Mouse (Mus musculus) lung, embryonic 14.5 days (tissue): Measurements from ENCODE around the gene Rbl1. TPM values are rescaled to one million over a fixed set of nuclear protein-coding genes. Genes with fewer than 3 reads are reported as not detected.
A peak's percentile ranks its signal among the peaks of the same experiment; 100 is the strongest.

Experiments used
- ATAC-seq: fragments of 200-750 bp; cut with Nextera tagmentation; 2 replicates; pipeline ENCODE4 v1.8.0; 2017; ENCODE audit warnings: mild to moderate bottlenecking, moderate TSS enrichment, moderate library complexity; ENCODE audit not compliant: insufficient read depth
- DNase-seq: peaks from one replicate; pipeline ENCODE4 v3.0.0-alpha.2; 2015
- H3K27ac ChIP-seq: fragments of 300-500 bp; sonication (generic); 2 replicates; pipeline ENCODE4 v1.5.1; 2014; ENCODE audit warnings: low read depth, mild to moderate bottlenecking, moderate library complexity
- H3K27me3 ChIP-seq: fragments of 300-500 bp; sonication (generic); 2 replicates; pipeline ENCODE4 v1.6.1; 2014; ENCODE audit warnings: low read length, control low read depth; ENCODE audit not compliant: insufficient read depth
- H3K36me3 ChIP-seq: fragments of 300-500 bp; sonication (generic); 2 replicates; pipeline ENCODE4 v1.6.1; 2014; ENCODE audit warnings: control low read depth; ENCODE audit not compliant: insufficient read depth
- H3K4me1 ChIP-seq: fragments of 300-500 bp; sonication (generic); 2 replicates; pipeline ENCODE4 v1.6.1; 2014; ENCODE audit warnings: antibody characterized with exemption, control low read depth; ENCODE audit not compliant: insufficient read depth
- H3K4me2 ChIP-seq: fragments of 300-500 bp; sonication (generic); 2 replicates; pipeline ENCODE4 v1.6.1; 2014; ENCODE audit warnings: mild to moderate bottlenecking
- H3K4me3 ChIP-seq: fragments of 300-500 bp; sonication (generic); 2 replicates; pipeline ENCODE4 v1.5.1; 2014; ENCODE audit warnings: low read depth, low read length
- H3K9ac ChIP-seq: fragments of 300-500 bp; sonication (generic); 2 replicates; pipeline ENCODE4 v1.6.1; 2014
- H3K9me3 ChIP-seq: fragments of 300-500 bp; sonication (generic); 2 replicates; pipeline ENCODE4 v1.6.1; 2016; ENCODE audit warnings: low read depth, low read length, control low read depth
- CTCF ChIP-seq: IDR thresholded peaks from 2 replicates; pipeline ENCODE4 v1.5.1; 2016; ENCODE audit warnings: antibody characterized with exemption, low read depth
- WGBS: fragments of 180-500 bp; shearing (Covaris S2); extraction: QIAGEN DNeasy Blood & Tissue Kit; methylation state at CpG from one replicate; pipeline ENCODE4 v1.1.7; 2014; 5-methylcytosine and 5-hydroxymethylcytosine counted together
- polyA plus RNA-seq: library from polyadenylated mRNA; unstranded; fragments of >200 nt; fragmentation: Nextera tagmentation; extraction: Ambion mirVana; gene quantifications from 2 replicates; pipeline ENCODE4 v1.2.1, GENCODE M21; 2014

The Rbl1 gene
- polyA plus RNA-seq, 1 experiment from 2014 or later = 37.3 TPM

DNA sequence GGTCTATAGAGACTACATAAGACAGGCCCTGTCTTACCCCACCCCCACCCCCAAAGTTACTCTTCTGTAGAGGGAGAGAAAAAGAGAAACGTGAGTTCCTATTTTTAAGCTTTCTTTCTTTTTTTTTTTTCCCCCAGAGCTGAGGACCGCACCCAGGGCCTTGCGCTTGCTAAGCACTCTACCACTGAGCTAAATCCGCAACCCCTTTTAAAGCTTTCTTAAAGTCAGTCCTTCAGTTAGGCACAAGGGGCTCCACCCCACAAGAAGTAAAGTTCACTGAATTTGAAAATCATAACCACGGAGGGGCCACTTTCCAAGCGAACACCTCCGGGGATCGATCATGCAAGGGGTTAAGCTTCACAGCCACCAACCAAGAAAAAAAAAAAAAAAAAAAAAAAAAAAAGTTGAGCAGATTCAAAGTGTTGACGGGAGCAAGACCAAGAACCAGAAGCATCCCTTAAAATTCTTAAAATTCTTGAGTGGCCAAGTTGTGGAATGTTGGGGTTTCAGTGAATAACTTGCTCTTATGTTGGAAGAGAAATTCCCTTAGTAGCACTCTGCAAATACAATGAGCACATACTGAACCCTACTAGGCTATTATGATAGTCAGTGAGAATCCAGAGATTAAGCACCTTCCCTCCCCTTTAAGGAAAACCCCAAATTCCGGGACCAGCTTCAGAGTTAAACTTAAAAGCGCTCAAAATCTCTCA, 70.4 kb downstream of the Rbl1 start:
- Histone ChIP-seq H3K9me3 (no peaks in the 10 kb centered on the region), H3K4me1 (no peaks in the 10 kb centered on the region), H3K27ac (peak overlapping the region; percentile 66), H3K9ac (peak overlapping the region; percentile 68), H3K27me3 (no peaks in the 10 kb centered on the region), H3K36me3 (peaks cover 6% of the 10 kb centered on the region; the same call in 1 of the 2 replicates), H3K4me3 (peak overlapping the region; percentile 70), H3K4me2 (peak overlapping the region; percentile 83)
- ATAC-seq = no peak
- DNase-seq = peak; percentile 49
- 17% methylated on average over 11 of the region's 11 CpGs for WGBS
- no peak for TF ChIP-seq CTCF

DNA sequence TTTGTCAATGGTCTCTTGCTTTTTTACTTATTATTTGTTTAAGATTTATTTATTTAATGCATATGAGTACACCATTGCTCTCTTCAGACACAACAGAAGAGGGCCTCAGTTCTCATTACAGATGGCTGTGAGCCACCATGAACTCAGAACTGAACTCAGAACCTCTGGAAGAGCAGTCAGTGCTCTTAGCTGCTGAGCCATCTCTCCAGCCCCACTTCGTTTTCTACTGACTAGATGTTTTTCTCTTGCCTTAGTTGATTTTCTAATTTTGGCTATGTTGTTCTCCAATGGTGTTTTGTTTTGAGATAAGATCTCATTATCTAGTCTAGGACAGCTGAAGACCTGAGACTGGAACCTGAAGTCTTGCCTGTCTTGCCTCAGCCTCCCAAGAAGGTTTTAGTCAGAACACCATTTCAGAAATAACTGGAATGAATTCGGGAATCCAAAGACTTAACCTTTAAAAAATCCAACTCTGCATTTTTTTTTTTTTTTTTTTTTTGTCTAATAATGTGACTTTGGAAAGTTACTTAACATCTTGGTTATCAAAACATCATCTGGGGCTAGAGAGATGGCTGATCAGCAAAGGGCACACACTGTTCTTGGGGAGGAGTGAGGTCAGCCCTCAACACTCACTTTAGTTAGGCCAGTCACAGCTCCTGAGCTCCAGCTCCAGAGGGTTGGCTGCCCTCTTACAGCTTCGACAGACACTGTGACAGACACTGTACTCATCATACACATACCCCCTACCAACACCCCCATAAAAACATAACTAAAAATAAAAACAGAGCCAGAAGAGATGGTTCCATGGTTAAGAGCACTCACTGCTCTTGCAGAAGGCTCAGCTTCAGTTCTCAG, 71.4 kb downstream of the Rbl1 start:
- H3K4me1 ChIP-seq = no peaks in the 10 kb centered on the region
- no peak overlapping the region for H3K27ac ChIP-seq
- no peak overlapping the region for H3K9ac ChIP-seq
- no peak for TF ChIP-seq CTCF
- WGBS = 67% methylated on average over 3 of the region's 3 CpGs
- DNase-seq (no peak), ATAC-seq (no peak)
- peak overlapping the region; percentile 83; the same call in 1 of the 2 replicates for H3K4me2 ChIP-seq
- H3K9me3 ChIP-seq = no peaks in the 10 kb centered on the region
- H3K4me3 ChIP-seq = no peak overlapping the region
- no peaks in the 10 kb centered on the region for H3K27me3 ChIP-seq
- H3K36me3 ChIP-seq = peaks cover 9% of the 10 kb centered on the region; the same call in 1 of the 2 replicates

DNA sequence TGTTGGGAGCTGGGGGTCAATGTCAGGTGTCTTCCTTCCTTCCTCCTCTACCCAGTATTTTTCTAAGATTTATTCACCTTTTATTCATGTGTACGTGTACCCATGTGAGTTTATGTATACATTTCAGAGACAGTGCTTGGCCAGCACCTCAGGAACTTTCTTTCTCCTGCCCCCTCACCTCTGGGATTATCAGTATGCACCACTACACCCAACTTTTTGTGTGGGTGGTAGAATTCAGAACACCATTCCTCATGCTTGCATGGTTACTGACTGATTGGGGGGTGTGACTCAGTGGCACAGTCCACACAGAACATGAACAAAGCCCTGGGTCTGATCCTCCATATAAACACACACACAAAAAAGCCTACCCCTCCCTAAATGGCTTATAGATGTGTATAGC, 72.2 kb downstream of the Rbl1 start:
- DNase-seq (no peak), ATAC-seq (no peak)
- Histone ChIP-seq H3K27me3 (no peaks in the 10 kb centered on the region), H3K9me3 (no peaks in the 10 kb centered on the region), H3K4me1 (no peaks in the 10 kb centered on the region), H3K36me3 (peaks cover 14% of the 10 kb centered on the region), H3K27ac (no peak overlapping the region), H3K4me3 (no peak overlapping the region), H3K9ac (no peak overlapping the region), H3K4me2 (no peak overlapping the region)
- TF ChIP-seq CTCF = no peak
- WGBS = 75% methylated on average over 1 of the region's 1 CpGs

DNA sequence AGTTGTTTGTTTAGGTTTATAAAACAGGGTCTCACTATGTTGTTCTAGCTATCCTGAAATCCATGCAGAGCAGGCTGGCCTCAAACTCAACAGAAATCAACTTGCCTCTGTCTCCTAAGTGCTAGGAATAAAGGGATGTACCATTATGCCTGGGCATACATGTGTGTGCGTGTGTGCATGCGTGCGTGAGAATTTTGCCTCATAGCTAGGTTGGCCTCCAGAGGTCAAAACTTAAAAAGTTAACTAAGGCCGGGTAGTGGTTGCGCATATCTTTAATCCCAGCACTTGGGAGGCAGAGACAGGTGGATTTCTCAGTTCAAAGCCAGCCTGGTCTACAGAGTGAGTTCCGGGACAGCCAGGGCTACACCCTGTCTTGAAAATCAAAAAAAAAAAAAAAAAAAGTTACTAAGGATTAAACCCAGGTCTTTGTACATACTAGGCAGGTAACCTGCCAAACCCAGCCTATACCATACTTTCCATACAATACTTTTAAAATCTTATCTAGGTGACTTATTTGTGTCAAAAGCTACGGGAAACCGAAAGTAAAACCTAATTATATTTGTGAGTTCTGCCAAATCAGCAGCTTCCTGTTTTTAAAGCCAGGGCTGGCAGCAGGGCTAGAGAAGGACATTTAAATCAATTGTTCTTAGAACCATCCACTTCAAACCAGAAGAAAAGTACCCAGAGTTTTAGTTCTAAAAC, 73.4 kb downstream of the Rbl1 start:
- no peak for TF ChIP-seq CTCF

DNA sequence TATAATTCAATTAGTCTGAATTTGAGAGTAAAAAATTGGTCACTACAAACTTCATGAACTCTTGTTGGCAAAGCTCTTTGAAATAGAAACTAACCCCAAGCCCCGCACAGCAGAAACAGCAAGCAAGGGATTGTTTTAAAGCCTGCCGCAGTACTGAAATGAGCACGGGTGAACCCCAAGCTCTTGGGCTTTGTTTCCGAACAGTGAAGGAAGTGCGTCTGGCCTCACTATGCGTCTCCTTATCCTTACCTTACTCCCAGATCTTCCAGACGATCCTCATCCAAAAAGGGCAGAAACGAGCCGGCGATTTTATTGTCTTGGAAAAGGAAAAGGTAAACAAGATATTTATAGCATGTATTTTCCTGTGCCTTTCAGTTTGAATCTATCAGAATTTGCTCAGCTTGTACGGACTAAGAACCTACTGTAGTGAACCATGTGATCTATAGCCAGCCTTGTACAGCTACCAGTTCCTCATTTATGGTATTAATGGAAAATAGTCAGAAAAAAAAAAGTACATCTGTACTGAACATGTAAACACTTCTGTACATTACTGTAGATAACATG, 74.7 kb downstream of the Rbl1 start:
- H3K9me3 ChIP-seq = no peaks in the 10 kb centered on the region
- no peak overlapping the region for H3K4me3 ChIP-seq
- DNase-seq (no peak), ATAC-seq (no peak)
- no peaks in the 10 kb centered on the region for H3K27me3 ChIP-seq
- H3K9ac ChIP-seq = no peak overlapping the region
- H3K4me1 ChIP-seq = no peaks in the 10 kb centered on the region
- H3K36me3 ChIP-seq = peaks cover 25% of the 10 kb centered on the region
- H3K27ac ChIP-seq = no peak overlapping the region
- TF ChIP-seq CTCF = no peak
- WGBS = 73% methylated on average over 11 of the region's 11 CpGs
- H3K4me2 ChIP-seq = no peak overlapping the region

More for the DNA sequence above, 73.4 kb downstream of the Rbl1 start:
- Histone ChIP-seq H3K27ac (no peak overlapping the region), H3K27me3 (no peaks in the 10 kb centered on the region), H3K9me3 (no peaks in the 10 kb centered on the region), H3K36me3 (peaks cover 17% of the 10 kb centered on the region), H3K4me3 (no peak overlapping the region), H3K4me2 (peak overlapping the region; percentile 23; the same call in 1 of the 2 replicates), H3K4me1 (no peaks in the 10 kb centered on the region), H3K9ac (no peak overlapping the region)
- WGBS = 75% methylated on average over 8 of the region's 8 CpGs
- DNase-seq (peak; percentile 60), ATAC-seq (no peak)

DNA sequence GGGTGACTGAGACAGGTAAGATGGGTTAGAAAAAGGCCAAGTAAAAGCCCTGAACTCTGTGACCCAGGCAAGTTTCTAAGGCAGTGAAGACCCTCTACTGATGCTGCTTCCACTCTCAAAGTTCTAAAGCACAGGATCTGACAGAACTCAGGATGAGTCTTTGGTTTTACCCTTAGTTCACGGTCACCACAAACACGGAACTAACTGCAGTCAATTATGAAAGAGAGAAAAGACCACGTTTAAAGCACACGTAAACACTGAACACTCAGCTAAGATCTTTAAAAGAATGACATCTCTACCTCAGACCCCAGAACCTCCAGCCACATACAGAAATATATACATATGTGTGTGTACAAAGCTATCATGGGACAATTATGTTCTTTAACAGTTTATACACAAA, 75.2 kb downstream of the Rbl1 start:
- DNase-seq = no peak
- Histone ChIP-seq H3K9me3 (no peaks in the 10 kb centered on the region), H3K9ac (no peak overlapping the region), H3K36me3 (peaks cover 25% of the 10 kb centered on the region), H3K27ac (no peak overlapping the region), H3K4me1 (no peaks in the 10 kb centered on the region), H3K4me3 (no peak overlapping the region), H3K27me3 (no peaks in the 10 kb centered on the region), H3K4me2 (no peak overlapping the region)
- no peak for TF ChIP-seq CTCF
- ATAC-seq = no peak
- 79% methylated on average over 4 of the region's 4 CpGs for WGBS
